Mouse (Mus musculus): Measurements from ENCODE around the gene Lrrc15. TPM values are rescaled to one million over a fixed set of nuclear protein-coding genes. Genes with fewer than 3 reads are reported as not detected.

Lrrc15 gene
- polyA plus RNA-seq, 1 experiment from 2014 or later, result 0.90 TPM

DNA sequence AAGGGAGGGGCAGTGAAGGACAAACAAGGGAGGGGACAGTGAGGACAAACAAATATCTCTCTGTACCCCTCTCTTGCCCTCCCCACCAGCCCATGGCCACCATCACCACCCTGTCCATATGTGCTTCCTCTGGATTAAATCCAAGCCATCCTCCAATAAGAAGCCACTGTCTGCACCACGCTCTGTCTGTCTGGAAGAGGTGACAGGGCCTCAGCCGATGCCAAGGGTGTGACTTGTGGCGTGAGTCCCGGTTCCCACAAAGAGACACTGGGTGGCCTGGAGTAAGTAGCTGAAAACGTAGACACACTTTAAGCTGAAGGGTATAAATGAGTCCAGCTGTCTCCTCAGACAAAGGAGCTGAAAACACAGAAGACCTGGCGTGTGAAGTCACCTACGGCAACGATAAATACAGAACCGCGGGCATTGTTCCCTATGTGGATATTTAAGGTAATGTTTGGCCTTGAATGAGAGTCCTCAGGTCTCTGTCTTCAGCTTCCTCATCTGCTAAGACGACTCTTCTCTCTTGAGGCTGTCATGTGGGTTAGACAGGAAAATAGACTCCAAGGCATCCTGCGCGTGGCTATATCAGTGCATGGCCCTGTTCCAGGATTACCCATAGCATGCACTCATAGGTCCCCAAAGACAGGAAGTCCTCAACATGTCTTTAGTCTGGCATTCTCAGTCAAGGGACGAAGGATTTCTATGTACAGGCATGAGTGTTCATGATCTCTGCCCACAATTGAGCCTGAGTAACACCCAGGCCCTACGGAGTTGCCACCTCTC is 7.3 kb downstream of the Lrrc15 start:
- 87% methylated on average over 15 of the region's 15 CpGs for WGBS
- Histone ChIP-seq H3K9me3 (no peaks in the 10 kb centered on the region), H3K9ac (replicated peaks) (no peak overlapping the region), H3K4me2 (no peak overlapping the region), H3K4me1 (replicated peaks) (peaks cover 42% of the 10 kb centered on the region), H3K27me3 (no peaks in the 10 kb centered on the region; the same call in 1 of the 2 replicates), H3K36me3 (no peaks in the 10 kb centered on the region), H3K27ac (no peak overlapping the region), H3K4me3 (replicated peaks) (no peak overlapping the region)
- ATAC-seq (ENCODE audit: insufficient number of reproducible peaks, insufficient read depth, low FRiP score, low TSS enrichment, low read depth), result no peak

DNA sequence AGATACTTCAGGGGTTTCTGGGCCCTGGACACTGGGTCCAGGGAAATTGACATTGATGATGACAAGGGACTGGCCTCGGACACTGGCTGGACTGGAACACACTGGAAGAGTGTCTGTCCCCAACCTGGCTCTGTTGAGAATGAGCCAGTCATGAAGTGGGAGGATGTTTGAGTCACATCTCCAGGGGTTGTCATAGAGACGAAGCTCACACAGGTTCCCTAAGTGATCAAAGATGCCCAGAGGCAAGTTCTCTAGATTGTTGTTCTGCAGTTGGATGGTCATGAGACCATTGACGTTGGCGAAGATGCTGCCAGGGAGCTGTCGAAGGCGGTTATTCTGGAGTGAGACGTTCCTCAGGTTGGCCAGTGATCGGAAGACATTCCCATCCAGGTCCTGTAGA is 10.0 kb downstream of the Lrrc15 start:
- no peaks in the 10 kb centered on the region for H3K9me3 ChIP-seq
- no peak overlapping the region for H3K9ac ChIP-seq (replicated peaks)
- no peak overlapping the region for H3K4me2 ChIP-seq
- no peaks in the 10 kb centered on the region; the same call in 1 of the 2 replicates for H3K27me3 ChIP-seq
- no peak for ATAC-seq (ENCODE audit: insufficient number of reproducible peaks, insufficient read depth, low FRiP score, low TSS enrichment, low read depth)
- H3K4me3 ChIP-seq (replicated peaks), result no peak overlapping the region
- no peak overlapping the region for H3K27ac ChIP-seq
- WGBS, result 96% methylated on average over 8 of the region's 8 CpGs
- peaks cover 30% of the 10 kb centered on the region for H3K4me1 ChIP-seq (replicated peaks)
- H3K36me3 ChIP-seq, result no peaks in the 10 kb centered on the region

DNA sequence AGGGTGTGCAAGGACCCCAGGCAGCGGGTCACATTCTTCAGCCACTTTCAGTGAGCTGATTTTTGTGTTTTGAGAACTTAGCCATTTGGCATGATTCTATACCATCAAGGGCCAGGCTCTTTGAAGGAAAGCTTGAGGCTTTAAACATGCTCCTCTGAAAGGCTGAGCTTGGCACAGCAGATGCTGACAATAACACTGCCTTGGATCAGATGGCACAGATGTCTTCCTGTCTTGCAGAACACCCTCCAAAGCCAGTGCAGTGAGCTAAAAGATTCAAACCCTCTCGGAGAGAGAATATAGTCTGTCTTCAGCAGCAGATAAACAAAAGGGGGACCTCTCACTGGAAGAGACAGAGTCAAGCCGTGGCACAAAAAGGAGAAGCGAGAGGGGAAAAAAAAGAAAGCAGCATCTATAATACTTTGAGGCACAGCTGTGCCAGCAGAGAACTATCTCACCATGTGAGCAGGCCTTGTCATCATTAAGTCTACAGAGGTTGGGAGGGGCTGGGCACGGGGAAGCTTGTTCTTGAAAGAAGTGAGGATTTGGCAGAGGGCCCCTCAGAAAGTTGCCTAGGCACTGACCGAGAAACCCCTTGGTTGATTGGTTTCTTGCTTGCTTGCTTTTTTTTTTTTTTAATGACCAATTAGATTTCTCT is 11.0 kb downstream of the Lrrc15 start:
- Histone ChIP-seq H3K4me2 (no peak overlapping the region), H3K4me1 (replicated peaks) (peaks cover 24% of the 10 kb centered on the region), H3K9ac (replicated peaks) (no peak overlapping the region), H3K27me3 (no peaks in the 10 kb centered on the region), H3K9me3 (no peaks in the 10 kb centered on the region), H3K4me3 (replicated peaks) (no peak overlapping the region), H3K36me3 (no peaks in the 10 kb centered on the region), H3K27ac (peak overlapping the region; percentile 81)
- ATAC-seq (ENCODE audit: insufficient number of reproducible peaks, insufficient read depth, low FRiP score, low TSS enrichment, low read depth), result no peak
- WGBS, result 69% methylated on average over 6 of the region's 6 CpGs

DNA sequence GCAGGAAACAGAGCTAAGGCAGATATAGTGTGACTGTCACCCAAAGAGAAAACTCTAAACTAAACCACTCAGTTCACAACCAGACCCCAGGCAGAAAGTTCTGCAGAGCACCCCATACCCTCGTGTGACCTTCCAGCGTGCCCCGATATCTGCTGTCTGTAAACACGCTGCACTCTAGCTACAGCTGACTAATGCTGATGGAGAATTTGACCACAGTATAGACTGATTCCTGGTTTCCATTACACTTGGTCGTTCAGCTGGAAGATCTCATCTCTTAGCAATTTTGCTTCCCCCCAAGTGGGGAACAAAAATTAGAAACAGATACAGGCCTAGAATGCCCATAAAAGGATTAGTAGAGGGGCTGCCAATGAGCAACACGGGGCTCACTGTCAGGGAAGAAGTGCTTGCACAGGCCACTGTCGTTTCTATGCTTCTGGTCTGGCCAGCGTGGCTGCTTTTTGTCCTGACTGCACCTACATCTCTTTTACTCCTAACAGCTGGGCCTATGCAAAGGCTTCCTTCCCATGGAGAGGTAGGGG is 11.8 kb downstream of the Lrrc15 start:
- 36% methylated on average over 8 of the region's 8 CpGs for WGBS
- ATAC-seq (ENCODE audit: insufficient number of reproducible peaks, insufficient read depth, low FRiP score, low TSS enrichment, low read depth), result no peak
- no peaks in the 10 kb centered on the region for H3K27me3 ChIP-seq
- no peak overlapping the region for H3K4me3 ChIP-seq (replicated peaks)
- no peaks in the 10 kb centered on the region for H3K36me3 ChIP-seq
- H3K9ac ChIP-seq (replicated peaks), result no peak overlapping the region
- H3K4me1 ChIP-seq (replicated peaks), result peaks cover 24% of the 10 kb centered on the region
- H3K27ac ChIP-seq, result peak overlapping the region; percentile 81
- H3K9me3 ChIP-seq, result no peaks in the 10 kb centered on the region
- no peak overlapping the region for H3K4me2 ChIP-seq

DNA sequence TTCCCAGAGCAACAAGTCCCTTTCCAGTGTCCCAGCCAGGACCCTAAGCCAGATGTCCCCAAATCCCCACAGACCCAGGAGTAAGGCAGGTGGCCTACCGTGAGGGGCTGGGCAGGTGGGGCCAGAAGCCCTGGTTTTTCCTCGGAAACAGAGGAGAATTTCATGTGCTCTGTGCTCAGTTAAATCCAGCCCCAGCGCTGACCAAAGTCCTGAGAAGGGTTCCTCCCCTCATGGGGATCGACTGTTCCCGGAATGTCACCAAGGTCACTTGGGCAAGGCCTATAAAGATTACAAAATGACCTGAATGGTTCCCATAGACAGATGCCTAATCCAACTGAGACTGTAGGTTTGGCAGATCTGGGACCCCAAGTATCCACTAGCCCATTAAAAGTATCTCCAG is 15.7 kb downstream of the Lrrc15 start, which contains the start of gene Cpn2:
Gene Cpn2 (minus strand): TSS at position 141 of the 400 bp plus-strand sequence.
- 67% methylated on average over 5 of the region's 5 CpGs for WGBS
- H3K27me3 ChIP-seq, result no peaks in the 10 kb centered on the region
- H3K4me1 ChIP-seq (replicated peaks), result peaks cover 16% of the 10 kb centered on the region
- no peak within 1 kb of the TSS for H3K4me3 ChIP-seq (replicated peaks)
- H3K27ac ChIP-seq, result no peak within 1 kb of the TSS
- no peaks in the 10 kb centered on the region for H3K36me3 ChIP-seq
- H3K9ac ChIP-seq (replicated peaks), result no peak within 1 kb of the TSS
- H3K4me2 ChIP-seq, result no peak within 1 kb of the TSS
- no peaks in the 10 kb centered on the region for H3K9me3 ChIP-seq
- no peak for ATAC-seq (ENCODE audit: insufficient number of reproducible peaks, insufficient read depth, low FRiP score, low TSS enrichment, low read depth)

DNA sequence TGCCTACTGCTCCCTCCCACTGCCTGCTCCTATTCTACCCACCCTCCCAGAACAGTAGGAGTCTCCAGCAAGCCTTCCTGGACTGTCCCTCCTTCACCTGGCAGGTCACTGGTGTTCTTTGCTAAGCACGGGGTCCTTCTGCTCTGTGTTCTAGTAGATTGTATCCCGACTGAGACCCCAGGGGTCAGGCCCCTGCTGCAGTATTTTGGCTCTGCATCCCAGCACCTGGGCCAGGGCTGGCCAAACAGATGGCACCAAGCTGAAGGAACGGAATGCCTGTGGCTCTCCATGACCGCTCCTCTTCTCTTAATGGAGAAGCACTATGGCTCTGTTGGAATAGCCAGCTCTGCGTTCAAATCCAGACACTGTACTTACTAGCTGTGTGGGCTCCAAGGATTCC is 16.5 kb downstream of the Lrrc15 start:
- ATAC-seq (ENCODE audit: insufficient number of reproducible peaks, insufficient read depth, low FRiP score, low TSS enrichment, low read depth), result no peak
- Histone ChIP-seq H3K9me3 (no peaks in the 10 kb centered on the region), H3K4me1 (replicated peaks) (peaks cover 9% of the 10 kb centered on the region), H3K27me3 (no peaks in the 10 kb centered on the region), H3K36me3 (no peaks in the 10 kb centered on the region), H3K27ac (no peak overlapping the region), H3K9ac (replicated peaks) (no peak overlapping the region), H3K4me3 (replicated peaks) (no peak overlapping the region), H3K4me2 (no peak overlapping the region)
- 79% methylated on average over 5 of the region's 5 CpGs for WGBS

DNA sequence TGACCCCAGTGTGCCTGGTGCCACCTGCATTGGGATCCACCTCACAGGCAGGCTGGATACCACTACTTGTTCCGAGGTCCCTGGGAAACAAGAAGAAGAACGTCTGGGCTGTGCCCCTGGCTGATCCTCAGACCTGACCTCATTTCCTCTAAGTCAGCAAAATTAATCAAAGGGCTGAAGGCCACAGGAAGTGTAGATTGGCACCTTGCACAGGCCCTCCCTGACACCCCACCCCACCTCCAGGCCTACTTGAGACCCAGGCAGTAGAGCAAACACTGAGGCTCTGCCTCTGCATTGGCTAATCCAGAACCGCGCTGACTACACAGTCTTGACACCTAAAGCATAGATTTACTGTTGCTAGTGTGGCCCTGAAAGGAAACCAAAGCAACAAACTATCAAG is 17.4 kb downstream of the Lrrc15 start:
- WGBS, result 63% methylated on average over 4 of the region's 4 CpGs
- H3K36me3 ChIP-seq, result no peaks in the 10 kb centered on the region
- no peak overlapping the region for H3K4me2 ChIP-seq
- H3K9me3 ChIP-seq, result no peaks in the 10 kb centered on the region
- H3K4me3 ChIP-seq (replicated peaks), result no peak overlapping the region
- no peak overlapping the region for H3K9ac ChIP-seq (replicated peaks)
- no peaks in the 10 kb centered on the region for H3K27me3 ChIP-seq
- no peaks in the 10 kb centered on the region for H3K4me1 ChIP-seq (replicated peaks)
- no peak overlapping the region for H3K27ac ChIP-seq
- ATAC-seq (ENCODE audit: insufficient number of reproducible peaks, insufficient read depth, low FRiP score, low TSS enrichment, low read depth), result no peak

- Histone ChIP-seq H3K27ac (no peak overlapping the region), H3K9ac (replicated peaks) (no peak overlapping the region)
- no peak for ATAC-seq (ENCODE audit: insufficient number of reproducible peaks, insufficient read depth, low FRiP score, low TSS enrichment, low read depth)
Measured at GRCm38 (mm10) chr16:30263156-30263555, 19.9 kb downstream of the Lrrc15 start.

DNA sequence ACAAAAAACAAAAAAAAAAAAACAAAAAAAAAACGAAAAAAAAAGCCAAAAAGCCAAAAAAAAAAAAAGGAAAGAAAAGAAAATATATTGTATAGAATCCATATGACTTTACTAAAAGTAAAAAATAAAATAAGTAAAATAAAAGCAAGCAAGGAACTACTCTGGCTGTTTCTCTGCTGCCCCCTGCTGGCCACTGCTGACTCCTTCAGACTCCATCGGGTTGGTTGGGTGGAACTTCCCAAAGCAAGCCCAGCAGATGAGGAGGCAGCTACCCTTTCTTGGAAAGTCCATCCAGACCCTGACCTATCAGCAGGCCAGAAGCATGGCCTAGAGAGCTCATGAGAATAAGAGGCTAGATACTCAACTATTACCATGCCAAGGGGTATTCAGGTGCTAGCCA is 20.4 kb downstream of the Lrrc15 start:
- no peak for ATAC-seq (ENCODE audit: insufficient number of reproducible peaks, insufficient read depth, low FRiP score, low TSS enrichment, low read depth)
- no peaks in the 10 kb centered on the region for H3K4me1 ChIP-seq (replicated peaks)
- WGBS, result 0% methylated on average over 2 of the region's 2 CpGs
- no peak overlapping the region for H3K9ac ChIP-seq (replicated peaks)
- H3K27me3 ChIP-seq, result no peaks in the 10 kb centered on the region
- no peaks in the 10 kb centered on the region for H3K36me3 ChIP-seq
- H3K4me3 ChIP-seq (replicated peaks), result no peak overlapping the region
- no peak overlapping the region for H3K4me2 ChIP-seq
- no peaks in the 10 kb centered on the region for H3K9me3 ChIP-seq
- no peak overlapping the region for H3K27ac ChIP-seq

More at GRCm38 (mm10) chr16:30263156-30263555, 19.9 kb downstream of the Lrrc15 start:
- Histone ChIP-seq H3K27me3 (no peaks in the 10 kb centered on the region), H3K36me3 (no peaks in the 10 kb centered on the region), H3K9me3 (no peaks in the 10 kb centered on the region), H3K4me3 (replicated peaks) (no peak overlapping the region), H3K4me1 (replicated peaks) (no peaks in the 10 kb centered on the region), H3K4me2 (no peak overlapping the region)
- WGBS, result 57% methylated on average over 4 of the region's 4 CpGs

DNA sequence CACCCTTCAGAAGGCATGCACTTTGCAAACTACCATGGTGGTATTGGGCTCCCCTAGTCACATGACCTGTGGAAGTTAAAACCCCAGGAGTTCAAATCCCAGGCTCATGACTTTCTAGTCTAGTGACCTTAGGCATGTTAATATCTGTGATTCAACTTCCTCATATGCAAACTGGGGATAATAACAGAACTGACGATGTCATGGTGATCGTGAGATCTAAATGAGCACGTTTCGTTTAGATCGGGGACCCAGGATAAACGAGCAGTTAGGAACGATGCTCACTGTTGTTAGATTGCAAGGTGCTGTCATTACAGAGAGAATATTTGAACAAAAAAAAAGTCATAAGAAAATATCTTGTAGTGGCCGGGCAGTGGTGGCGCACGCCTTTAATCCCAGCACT is 20.9 kb downstream of the Lrrc15 start:
- H3K36me3 ChIP-seq, result no peaks in the 10 kb centered on the region
- H3K9ac ChIP-seq (replicated peaks), result no peak overlapping the region
- WGBS, result 90% methylated on average over 10 of the region's 10 CpGs
- no peak overlapping the region for H3K4me2 ChIP-seq
- H3K9me3 ChIP-seq, result no peaks in the 10 kb centered on the region
- H3K4me1 ChIP-seq (replicated peaks), result no peaks in the 10 kb centered on the region
- ATAC-seq (ENCODE audit: insufficient number of reproducible peaks, insufficient read depth, low FRiP score, low TSS enrichment, low read depth), result no peak
- no peak overlapping the region for H3K4me3 ChIP-seq (replicated peaks)
- H3K27ac ChIP-seq, result no peak overlapping the region
- no peaks in the 10 kb centered on the region for H3K27me3 ChIP-seq

DNA sequence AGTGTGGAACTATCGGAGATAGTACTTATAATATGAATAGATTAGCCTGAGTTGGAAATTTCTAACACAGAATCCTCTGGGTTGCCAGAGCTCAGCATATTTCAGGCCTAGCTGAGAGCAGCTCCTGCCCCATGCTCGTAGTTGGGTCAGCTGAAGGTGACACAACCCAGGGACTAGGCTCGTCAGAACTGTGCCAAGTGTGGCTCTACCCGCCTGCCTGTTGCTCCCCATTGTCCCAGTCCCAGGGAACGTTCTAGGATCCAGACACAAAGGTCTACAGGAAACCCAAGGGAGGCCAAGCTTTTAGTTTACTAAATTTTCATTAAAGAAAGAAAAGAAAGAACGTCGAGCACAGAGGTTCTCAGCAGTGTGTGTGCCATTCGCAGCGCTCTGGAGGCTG is 21.7 kb downstream of the Lrrc15 start:
- Histone ChIP-seq H3K4me3 (replicated peaks) (no peak overlapping the region), H3K9ac (replicated peaks) (no peak overlapping the region), H3K27me3 (no peaks in the 10 kb centered on the region), H3K36me3 (no peaks in the 10 kb centered on the region), H3K27ac (no peak overlapping the region), H3K4me1 (replicated peaks) (no peaks in the 10 kb centered on the region), H3K4me2 (no peak overlapping the region), H3K9me3 (no peaks in the 10 kb centered on the region)
- WGBS, result 88% methylated on average over 9 of the region's 9 CpGs
- no peak for ATAC-seq (ENCODE audit: insufficient number of reproducible peaks, insufficient read depth, low FRiP score, low TSS enrichment, low read depth)
